Mouse (Mus musculus) erythroid progenitor cell, adult 5-6 weeks (primary cell): ENCODE measurements around the gene Defb21. TPM values are rescaled to one million over a fixed set of nuclear protein-coding genes. Genes with fewer than 3 reads are reported as not detected.

ENCODE experiments used
- ATAC-seq: replicated peaks from 2 replicates; pipeline ENCODE4 v1.8.0; 2016; ENCODE audit warnings: moderate number of reproducible peaks, mild to moderate bottlenecking, moderate TSS enrichment, inconsistent platforms; ENCODE audit not compliant: poor library complexity, low FRiP score, severe bottlenecking
- total RNA-seq, 2 experiments: library from RNA; stranded (forward) in 1 of 2; stranded (reverse) in 1 of 2; fragments of 150-400 nt in 1 of 2; fragments of 186-747, 209-891 nt in 1 of 2; gene quantifications; 2 replicates each; pipeline versions ENCODE4 v1.2.3 to v1.2.4; 2015 to 2017; ENCODE audit warnings: low replicate concordance in 2 of 2

The Defb21 gene
- total RNA-seq (2015; ENCODE audit: low replicate concordance) (not detected in 2 replicates), total RNA-seq (2017; ENCODE audit: low replicate concordance) (not detected in 2 replicates)

- no peak for ATAC-seq
Measured at GRCm38 (mm10) chr2:152572114-152572794, at the start of gene Defb21. TSS of gene Defb21 (plus strand) at chr2:152572744.

DNA sequence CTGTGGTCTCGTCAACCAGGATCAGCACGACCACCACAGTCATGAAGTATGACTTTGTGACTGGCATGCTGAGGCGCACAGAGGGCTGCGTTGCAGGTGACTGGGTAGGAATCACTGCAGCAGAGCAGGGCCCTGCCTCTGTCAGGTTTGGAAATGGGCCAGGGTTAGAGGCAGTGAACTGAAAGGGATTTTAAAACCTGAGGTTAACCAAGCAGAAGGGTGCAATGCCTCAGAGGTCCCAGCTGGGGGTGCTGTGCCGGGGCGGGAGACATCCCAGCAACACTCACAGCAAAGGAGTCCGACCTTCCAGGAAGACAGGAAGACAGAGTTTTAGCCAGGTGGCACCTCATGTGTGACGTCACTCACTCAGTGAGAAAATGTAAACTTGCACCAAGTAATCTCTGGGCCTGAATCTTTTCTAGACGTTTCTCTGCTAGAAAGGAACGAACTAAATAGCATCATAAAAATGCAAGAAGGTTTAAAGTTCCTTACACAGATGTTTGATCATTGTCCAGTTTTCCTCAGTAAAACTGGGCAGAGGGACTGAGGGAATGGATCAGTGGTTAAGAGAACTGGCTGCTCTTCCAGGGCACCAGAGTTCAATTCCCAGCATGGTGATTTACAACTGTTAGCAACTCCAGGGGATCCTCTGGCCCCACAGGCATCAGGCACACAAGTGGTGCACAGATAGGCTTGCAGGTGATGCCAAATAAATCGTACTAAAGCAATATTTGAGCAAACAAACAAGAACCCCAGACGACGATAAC, 32.4 kb upstream of the Defb21 start, which contains the start of gene Defb29:
Defb29 (minus strand) TSS at position 155 of the 767 bp plus-strand sequence.
- no peak for ATAC-seq

DNA sequence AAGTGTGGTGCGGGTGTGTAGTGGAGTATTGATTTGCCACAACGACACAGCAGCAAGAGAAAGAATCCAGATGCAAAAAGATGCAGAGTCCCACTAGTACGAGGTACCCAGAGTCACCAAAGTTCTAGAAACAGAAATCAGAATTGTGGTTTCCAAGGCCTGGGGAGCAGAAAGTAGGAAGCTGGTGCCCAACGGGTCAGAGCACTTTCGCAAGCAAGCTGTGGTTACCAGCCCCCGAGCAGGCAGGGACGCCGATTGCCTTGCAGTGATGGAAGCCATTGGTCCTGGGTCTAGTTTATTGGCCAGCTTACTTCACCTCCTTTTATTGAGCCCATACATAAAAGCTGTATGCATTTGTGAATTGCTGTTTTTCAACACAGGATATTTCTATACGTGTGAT, 30.6 kb upstream of the Defb21 start:
- no peak for ATAC-seq

DNA sequence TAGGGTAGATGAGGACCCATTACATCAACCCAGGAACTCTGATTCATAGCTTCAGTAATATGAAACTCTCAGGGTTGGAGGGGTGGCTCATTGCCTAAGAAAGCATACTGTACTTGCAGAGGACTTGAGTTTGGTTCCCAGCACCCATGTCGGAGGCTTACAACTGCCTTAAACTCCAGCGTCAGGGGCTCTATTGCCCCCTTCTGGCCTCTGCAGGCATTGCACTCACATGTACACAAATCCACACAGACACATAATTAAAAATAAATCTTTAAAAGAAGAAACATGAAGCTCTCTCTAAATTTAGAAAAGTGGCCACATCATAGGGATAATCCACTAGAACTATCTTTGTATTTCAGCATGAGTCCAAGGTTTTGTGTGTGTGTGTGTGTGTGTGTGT, 29.6 kb upstream of the Defb21 start:
- ATAC-seq = no peak

DNA sequence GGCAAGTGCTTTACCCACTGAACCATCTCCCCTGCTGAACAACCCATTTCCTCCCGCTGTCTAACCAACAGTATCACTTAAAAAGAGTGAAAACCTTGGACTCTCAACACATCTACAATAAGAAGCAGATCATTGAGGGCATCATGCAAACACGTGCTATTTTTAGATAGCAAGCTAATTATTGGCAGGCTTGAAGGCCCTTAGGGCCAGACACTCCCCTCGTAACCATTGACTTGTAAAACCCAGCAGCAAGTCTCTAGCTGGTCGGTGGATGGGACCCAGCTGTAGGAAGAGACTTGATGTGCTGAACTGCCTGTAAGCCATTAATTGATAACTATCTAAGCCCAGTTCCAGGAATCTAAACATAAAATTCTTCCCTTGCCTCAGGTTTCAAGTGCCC, 29.1 kb upstream of the Defb21 start:
- ATAC-seq = no peak

- ATAC-seq = no peak
Measured at GRCm38 (mm10) chr2:152544691-152545090, 27.9 kb upstream of the Defb21 start.

GRCm38 (mm10) chr2:152548124-152548523, 24.4 kb upstream of the Defb21 start:
- no peak for ATAC-seq

DNA sequence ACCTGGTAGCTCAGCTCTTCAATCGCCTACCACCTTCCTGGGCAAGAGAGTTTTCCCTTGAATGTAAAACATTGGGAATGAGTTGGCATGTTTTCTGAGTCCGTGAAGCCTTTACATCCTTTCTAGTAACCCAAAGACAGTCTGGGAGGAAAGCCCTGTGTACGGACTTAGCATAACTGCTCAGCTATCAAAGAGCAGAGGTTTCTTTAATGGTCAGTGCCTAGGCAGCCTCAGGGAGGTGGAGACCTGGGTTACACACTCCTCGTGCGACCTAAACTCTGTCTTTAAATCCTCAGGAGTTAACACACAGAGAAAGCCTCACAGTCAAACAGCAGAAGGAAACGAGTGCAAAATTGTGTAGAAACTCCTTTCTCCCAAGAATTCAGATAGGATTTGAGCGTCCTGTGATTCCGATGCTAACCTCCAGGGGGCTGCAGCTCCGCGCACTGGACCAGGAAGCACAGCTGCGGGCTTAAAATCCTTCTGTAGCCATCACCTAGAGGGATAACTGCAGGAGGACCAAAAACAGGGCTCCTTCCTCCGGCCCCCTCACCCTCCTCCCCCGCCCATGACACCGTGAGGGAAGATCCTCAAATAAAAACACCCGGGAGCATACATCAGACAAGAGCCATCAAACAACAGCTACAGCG, 18.6 kb upstream of the Defb21 start:
- ATAC-seq = no peak

DNA sequence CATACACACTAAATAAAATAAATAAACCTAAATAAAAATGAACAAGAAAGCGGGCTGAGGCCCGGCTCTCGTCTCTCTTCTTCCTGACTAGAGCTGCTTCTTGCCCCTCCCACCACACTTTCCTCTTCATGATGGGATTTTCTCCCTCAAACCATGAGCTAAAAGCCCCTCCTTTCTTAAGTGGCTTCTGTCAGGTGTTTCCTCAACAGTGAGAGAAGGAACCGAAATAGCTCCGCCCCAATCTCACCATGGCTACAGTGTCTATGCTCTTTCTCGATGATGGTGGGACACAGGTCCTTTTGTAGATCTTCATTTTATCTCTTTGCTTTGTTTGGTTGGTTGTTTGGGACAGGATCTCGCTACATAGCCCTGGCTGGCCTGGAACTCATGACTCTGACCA, 15.9 kb upstream of the Defb21 start:
- ATAC-seq = no peak

DNA sequence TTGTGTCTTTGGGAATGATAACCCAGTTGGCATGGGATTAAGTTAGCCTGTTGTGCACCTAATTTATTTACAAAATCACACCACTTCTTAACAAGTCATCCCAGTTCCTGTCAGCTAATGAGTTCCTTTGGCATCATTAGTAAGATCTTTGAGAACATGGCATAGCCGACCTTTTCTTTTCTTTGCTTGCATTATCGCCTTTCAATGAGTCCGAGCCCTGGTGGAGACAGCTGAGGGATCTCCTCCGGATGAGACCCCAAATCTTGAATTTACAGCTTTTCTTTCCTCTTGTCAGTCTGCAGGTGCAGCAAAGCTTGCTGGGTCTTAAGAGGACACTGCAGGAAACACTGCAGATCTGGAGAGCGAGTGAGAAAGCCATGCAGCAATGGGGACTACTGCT, 3.5 kb upstream of the Defb21 start, which contains the start of gene Gm17416:
Gm17416 (plus strand) TSS at position 301 of the 400 bp plus-strand sequence.
- no peak for ATAC-seq

DNA sequence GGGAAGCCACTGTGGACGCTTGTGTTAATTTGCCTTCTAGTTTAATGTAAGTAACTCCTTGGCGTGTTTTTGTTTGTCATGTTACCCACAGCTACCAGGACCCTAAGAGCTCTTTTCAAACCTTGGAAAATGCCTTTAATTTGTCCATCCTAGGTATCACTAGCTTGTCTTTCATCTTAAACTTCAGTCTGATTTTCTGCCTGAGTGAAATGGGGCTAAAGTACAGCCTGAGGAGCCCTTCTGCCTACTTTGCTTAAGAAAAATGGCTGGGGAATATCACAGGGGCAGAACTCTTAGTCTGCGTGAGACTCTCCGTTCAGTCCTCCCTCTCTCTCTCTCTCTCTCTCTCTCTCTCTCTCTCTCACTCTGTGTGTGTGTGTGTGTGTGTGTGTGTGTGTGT, 2.7 kb upstream of the Defb21 start:
- no peak for ATAC-seq

DNA sequence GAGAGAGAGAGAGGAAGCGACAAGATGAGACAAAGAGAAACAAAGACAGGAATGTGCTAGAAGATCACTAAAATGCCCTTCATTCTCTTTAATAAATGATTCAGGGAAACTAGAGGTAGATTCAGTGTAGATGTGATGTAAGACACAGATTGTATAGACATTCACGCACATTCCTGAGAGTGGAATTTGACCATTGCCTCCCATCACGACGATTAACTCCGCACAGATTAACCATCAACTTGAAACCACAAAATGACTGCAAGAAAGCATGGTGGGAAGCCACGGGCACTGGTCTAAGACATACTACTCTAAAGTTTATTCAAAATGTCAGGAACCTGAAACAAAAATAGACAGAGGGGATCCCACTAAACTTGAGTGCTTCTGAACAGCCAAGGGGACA, 2.2 kb upstream of the Defb21 start:
- no peak for ATAC-seq

DNA sequence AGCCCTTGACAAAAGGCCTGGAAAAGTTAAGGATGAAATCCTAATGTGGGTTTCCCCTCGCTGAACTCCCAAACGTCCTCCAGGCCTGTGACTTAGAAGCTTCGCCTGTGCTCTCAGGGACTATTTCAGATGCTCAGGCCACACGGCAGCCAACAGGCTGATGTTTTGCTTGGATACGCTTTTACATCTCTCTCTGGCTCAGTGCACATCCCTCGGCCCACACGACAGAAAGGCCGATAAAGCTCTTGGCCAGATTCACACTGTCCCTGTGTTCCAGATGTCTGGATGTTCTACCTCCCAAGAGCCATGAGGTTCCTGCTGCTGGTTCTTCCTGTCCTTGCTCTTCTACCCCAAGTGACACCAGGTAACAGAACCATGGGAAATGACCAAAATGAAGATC, 940 bp downstream of the Defb21 start:
- no peak for ATAC-seq

DNA sequence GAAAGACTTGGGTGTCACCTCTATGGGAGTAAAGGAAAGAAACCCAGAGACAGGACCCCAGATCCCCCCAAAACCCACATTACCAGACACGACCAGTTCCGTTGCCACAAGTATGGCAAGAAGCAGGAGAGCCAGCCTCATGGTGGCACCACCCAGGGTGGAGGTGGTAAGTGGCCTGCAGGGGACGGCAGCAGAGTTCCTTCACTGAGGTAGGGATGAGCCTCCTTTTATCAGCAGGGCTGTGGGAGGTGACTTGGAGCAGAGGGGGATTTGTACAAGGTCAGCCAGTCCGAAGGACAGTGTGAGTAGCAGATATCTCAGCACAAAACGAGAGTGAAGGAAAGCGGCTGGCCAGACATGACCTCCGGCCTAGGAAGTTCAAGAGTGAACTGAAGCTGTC, 7.6 kb downstream of the Defb21 start, which contains the start of gene Defb19:
Defb19 (minus strand) TSS at position 206 of the 400 bp plus-strand sequence.
- no peak for ATAC-seq

DNA sequence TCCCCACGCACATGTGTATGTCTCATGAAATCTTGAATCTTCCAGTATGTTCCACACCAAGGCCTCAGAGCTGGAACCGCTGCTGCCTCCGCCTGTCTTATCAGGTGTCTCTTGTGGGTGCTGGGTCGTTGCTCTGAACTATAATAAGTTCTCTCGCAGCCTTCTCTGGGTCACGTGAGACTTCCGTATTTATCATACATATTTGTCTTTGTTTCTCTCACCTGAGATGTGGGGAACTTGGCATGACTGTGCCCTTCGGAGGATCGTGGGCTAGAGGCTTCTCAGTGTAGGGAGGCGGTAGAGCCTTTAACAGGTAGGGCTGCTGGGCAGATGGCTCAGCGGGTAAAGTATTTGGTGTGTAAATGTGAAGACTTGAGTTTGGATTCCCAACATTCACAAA, 8.1 kb downstream of the Defb21 start:
- no peak for ATAC-seq

DNA sequence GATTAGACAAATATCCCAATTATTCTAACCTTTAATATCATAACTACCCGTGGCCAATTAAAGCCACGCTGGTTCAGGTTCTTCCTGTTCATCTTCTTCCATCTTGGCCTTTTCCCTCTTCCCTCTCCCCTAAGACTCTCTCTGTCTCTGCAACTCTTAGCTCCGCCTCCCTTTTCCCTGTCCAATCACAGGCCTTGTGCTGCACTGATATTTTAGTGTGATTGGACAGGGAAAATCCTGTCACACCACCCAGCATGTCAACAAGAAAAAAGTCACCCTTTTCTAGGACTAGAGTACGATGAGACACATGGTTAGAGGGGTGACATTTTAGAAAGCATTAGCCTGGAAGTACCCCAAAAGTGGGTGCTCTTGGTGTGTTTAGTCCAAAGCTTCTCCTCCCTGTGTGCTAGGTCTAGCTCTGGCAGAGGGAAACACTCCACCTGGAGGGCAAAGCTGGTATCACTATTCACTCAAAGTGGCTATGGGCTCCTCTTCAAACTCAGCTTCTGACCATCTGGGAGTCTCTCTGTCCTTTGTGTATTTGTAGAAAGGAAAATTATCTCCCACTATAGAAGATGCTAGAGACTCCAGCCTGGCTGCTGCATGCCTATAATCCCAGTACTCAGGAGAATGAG, 14.5 kb downstream of the Defb21 start:
- ATAC-seq = no peak

DNA sequence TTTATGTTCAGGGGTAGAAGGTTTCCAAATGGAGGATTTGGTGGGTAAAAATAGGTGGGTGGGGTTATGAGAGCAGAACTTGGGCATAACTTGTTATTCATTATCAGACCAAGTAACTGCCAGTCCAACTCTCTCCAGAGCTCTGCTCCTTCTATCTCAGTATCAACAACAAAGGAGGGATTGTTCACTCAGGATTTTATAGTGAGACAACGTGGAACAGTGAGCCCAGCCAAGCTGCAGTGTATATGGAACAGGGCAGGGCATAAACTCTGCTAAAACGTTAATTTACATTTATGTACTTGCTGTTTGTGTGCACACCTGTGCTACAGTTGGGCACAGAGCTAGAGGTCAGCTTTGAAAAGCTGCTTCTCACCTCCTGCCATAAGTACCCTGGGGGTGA, 15.9 kb downstream of the Defb21 start:
- ATAC-seq = no peak

- ATAC-seq = no peak
Measured at GRCm38 (mm10) chr2:152589021-152589420, 16.5 kb downstream of the Defb21 start.

DNA sequence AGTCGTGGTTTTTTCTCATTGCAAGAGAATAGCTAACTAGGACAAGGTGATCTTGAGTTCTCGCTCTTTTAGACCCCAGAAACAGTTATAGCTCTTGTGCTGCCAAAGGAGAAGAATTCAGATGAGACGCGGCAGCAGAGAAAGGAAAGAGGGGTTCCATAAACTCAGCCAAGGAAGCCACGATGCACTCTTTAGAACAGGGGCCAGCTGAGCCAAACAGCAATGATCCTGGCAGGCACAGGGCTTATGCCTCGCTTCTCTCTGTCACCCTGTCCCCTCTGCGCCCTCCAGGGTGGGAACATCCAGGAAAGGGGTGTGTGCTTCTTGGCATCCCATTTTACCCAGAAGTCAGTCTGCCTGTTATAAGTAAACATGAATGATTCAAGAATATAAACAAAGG, 26.8 kb downstream of the Defb21 start, which contains the start of gene Defb45:
Defb45 (minus strand) TSS at position 101 of the 400 bp plus-strand sequence.
- no peak for ATAC-seq

- no peak for ATAC-seq
Measured at GRCm38 (mm10) chr2:152600076-152600475, 27.5 kb downstream of the Defb21 start.
